Mouse (Mus musculus) small intestine, adult 2 months (tissue): ENCODE data around the gene Gsk3a.

ENCODE experiments used
- CTCF ChIP-seq: fragments of 200-500 bp; IDR thresholded peaks from 2 replicates; pipeline ENCODE4 v1.5.1; 2012; ENCODE audit warnings: low read depth, mild to moderate bottlenecking, control low read depth, inconsistent platforms, low read length, moderate library complexity, mixed read lengths; ENCODE audit not compliant: insufficient replicate concordance, insufficient read length; ENCODE audit errors: extremely low read depth
- POLR2A ChIP-seq: fragments of 200-500 bp; IDR thresholded peaks from 2 replicates; pipeline ENCODE4 v1.6.1; 2012; ENCODE audit warnings: low read depth, mild to moderate bottlenecking, control low read depth, inconsistent platforms, low read length, moderate library complexity

DNA sequence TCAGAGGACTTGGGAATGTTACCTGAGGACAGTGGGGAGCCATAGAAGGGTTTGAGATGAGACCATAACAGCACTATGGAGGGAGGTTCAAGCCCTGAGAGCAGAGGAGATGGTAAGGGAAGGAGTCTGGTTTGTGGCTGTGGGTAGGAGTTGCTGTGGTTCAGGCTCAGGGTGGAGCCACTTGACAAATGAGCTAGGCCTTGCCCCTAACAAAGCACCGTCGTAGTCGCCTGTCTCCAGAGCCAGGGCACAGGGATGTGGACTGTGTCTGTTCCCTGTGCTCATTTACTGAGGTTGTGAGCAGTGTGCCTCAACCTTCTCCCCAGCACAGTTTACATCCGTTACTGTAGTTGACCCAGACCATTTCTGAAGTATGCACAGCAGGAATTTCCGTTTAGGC, 36.9 kb upstream of the Gsk3a start:
- TF ChIP-seq CTCF (no peak), POLR2A (no peak)
